Mouse (Mus musculus): ENCODE data around the gene Mif4gd. TPM values are rescaled to one million over a fixed set of nuclear protein-coding genes. Genes with fewer than 3 reads are reported as not detected.

The Mif4gd gene
- polyA plus RNA-seq, 1 experiment: 445 TPM

GRCm38 (mm10) chr11:115634109-115634508 lies 21.3 kb upstream of the Mif4gd start:
- Histone ChIP-seq H3K27me3 (ENCODE audit: control insufficient read depth, insufficient read depth, low read length) (no peaks in the 10 kb centered on the region), H3K4me3 (ENCODE audit: control insufficient read depth, low read depth, low read length) (no peak overlapping the region), H3K36me3 (ENCODE audit: control insufficient read depth, insufficient read depth, low read length) (no peaks in the 10 kb centered on the region), H3K4me1 (ENCODE audit: control insufficient read depth, insufficient read depth, low read length) (no peaks in the 10 kb centered on the region; the same call in none of the 2 replicates), H3K27ac (ENCODE audit: control insufficient read depth, insufficient read depth, low read depth, low read length) (no peak overlapping the region)
- TF ChIP-seq CTCF (IDR thresholded peaks at IDR 0.05; ENCODE audit: control insufficient read depth, insufficient read depth, insufficient replicate concordance, low read depth, low read length): no peak
- no peak for TF ChIP-seq POLR2A (IDR thresholded peaks at IDR 0.05; ENCODE audit: control insufficient read depth, low read depth, low read length)

DNA sequence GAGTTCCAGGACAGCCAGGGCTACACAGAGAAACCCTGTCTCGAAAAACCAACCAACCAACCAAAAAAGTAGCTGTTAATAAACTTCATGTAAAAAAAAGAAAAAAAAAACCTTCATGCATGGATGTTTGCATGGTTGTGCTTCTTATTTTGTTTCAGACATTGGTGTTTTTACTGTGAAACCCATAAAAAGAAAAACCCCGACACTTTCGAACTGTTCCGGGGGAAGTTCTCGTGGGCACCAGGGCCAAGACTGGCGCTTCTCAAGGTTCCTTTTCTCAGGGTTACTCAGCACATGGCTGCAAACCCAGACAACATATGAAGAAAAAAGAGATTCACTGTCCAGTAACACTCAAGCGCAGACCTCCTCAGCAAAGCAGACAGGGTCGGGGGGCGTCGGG lies 20.1 kb upstream of the Mif4gd start:
- no peaks in the 10 kb centered on the region for H3K27me3 ChIP-seq (ENCODE audit: control insufficient read depth, insufficient read depth, low read length)
- no peak overlapping the region for H3K27ac ChIP-seq (ENCODE audit: control insufficient read depth, insufficient read depth, low read depth, low read length)
- no peaks in the 10 kb centered on the region for H3K36me3 ChIP-seq (ENCODE audit: control insufficient read depth, insufficient read depth, low read length)
- no peak overlapping the region for H3K4me3 ChIP-seq (ENCODE audit: control insufficient read depth, low read depth, low read length)
- no peak for TF ChIP-seq CTCF (IDR thresholded peaks at IDR 0.05; ENCODE audit: control insufficient read depth, insufficient read depth, insufficient replicate concordance, low read depth, low read length)
- no peak for TF ChIP-seq POLR2A (IDR thresholded peaks at IDR 0.05; ENCODE audit: control insufficient read depth, low read depth, low read length)
- no peaks in the 10 kb centered on the region; the same call in none of the 2 replicates for H3K4me1 ChIP-seq (ENCODE audit: control insufficient read depth, insufficient read depth, low read length)

- H3K27ac ChIP-seq (ENCODE audit: control insufficient read depth, insufficient read depth, low read depth, low read length): no peak overlapping the region
- H3K36me3 ChIP-seq (ENCODE audit: control insufficient read depth, insufficient read depth, low read length): no peaks in the 10 kb centered on the region
- no peak overlapping the region for H3K4me3 ChIP-seq (ENCODE audit: control insufficient read depth, low read depth, low read length)
- no peak for TF ChIP-seq POLR2A (IDR thresholded peaks at IDR 0.05; ENCODE audit: control insufficient read depth, low read depth, low read length)
- peaks cover 2% of the 10 kb centered on the region for H3K4me1 ChIP-seq (ENCODE audit: control insufficient read depth, insufficient read depth, low read length)
- H3K27me3 ChIP-seq (ENCODE audit: control insufficient read depth, insufficient read depth, low read length): no peaks in the 10 kb centered on the region
Measured at GRCm38 (mm10) chr11:115632247-115632646, 19.5 kb upstream of the Mif4gd start.

- Histone ChIP-seq H3K27me3 (ENCODE audit: control insufficient read depth, insufficient read depth, low read length) (no peaks in the 10 kb centered on the region), H3K4me3 (ENCODE audit: control insufficient read depth, low read depth, low read length) (no peak overlapping the region), H3K4me1 (ENCODE audit: control insufficient read depth, insufficient read depth, low read length) (peaks cover 2% of the 10 kb centered on the region), H3K27ac (ENCODE audit: control insufficient read depth, insufficient read depth, low read depth, low read length) (no peak overlapping the region), H3K36me3 (ENCODE audit: control insufficient read depth, insufficient read depth, low read length) (no peaks in the 10 kb centered on the region)
- TF ChIP-seq POLR2A (IDR thresholded peaks at IDR 0.05; ENCODE audit: control insufficient read depth, low read depth, low read length) (no peak), CTCF (IDR thresholded peaks at IDR 0.05; ENCODE audit: control insufficient read depth, insufficient read depth, insufficient replicate concordance, low read depth, low read length) (peak; percentile 30; the same call in 1 of the 2 replicates)
Measured at GRCm38 (mm10) chr11:115631505-115631890, 18.7 kb upstream of the Mif4gd start.

GRCm38 (mm10) chr11:115630532-115631504 lies 18.0 kb upstream of the Mif4gd start:
- Histone ChIP-seq H3K4me1 (ENCODE audit: control insufficient read depth, insufficient read depth, low read length) (peaks cover 2% of the 10 kb centered on the region), H3K27ac (ENCODE audit: control insufficient read depth, insufficient read depth, low read depth, low read length) (no peak overlapping the region), H3K36me3 (ENCODE audit: control insufficient read depth, insufficient read depth, low read length) (no peaks in the 10 kb centered on the region), H3K4me3 (ENCODE audit: control insufficient read depth, low read depth, low read length) (no peak overlapping the region), H3K27me3 (ENCODE audit: control insufficient read depth, insufficient read depth, low read length) (no peaks in the 10 kb centered on the region)
- TF ChIP-seq POLR2A (IDR thresholded peaks at IDR 0.05; ENCODE audit: control insufficient read depth, low read depth, low read length) (no peak), CTCF (IDR thresholded peaks at IDR 0.05; ENCODE audit: control insufficient read depth, insufficient read depth, insufficient replicate concordance, low read depth, low read length) (no peak)

DNA sequence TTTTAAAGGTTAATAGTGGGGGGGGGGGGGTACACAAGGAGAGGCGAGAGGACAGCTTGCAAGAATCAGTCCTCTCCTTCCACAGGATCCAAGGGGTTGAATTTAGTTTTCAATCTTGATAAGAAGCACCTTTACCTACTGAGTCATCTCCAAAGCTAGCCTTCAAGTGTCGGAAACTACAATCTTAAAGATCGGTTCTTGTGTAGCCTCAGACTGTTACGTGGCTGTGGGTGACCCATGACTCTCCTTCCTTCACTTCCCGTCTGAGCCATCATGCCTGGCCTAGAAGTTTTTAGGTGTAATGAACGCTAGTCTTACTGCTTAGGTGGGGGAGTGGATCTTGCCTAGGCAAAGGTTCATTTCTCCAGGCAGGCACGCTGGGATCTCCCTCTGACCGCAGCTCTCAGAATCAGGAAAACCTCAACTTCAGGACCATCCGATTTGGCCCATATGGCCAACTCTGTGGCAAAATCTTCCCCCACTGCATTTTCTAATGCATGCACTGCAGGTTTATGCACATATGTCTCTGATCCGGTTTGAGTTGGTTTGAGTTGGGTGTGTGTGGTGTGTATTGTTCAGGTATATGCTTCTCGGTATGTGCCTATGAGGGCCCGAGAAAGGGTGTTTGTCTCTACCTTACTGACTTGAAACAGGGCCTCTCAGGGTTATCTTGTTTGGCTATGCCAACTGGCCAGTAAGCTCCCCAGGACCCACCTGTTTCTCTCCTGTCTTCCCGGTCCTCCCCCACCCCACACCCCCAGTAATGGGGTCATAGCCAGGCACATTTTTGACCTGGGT lies 17.2 kb upstream of the Mif4gd start:
- TF ChIP-seq CTCF (IDR thresholded peaks at IDR 0.05; ENCODE audit: control insufficient read depth, insufficient read depth, insufficient replicate concordance, low read depth, low read length) (no peak), POLR2A (IDR thresholded peaks at IDR 0.05; ENCODE audit: control insufficient read depth, low read depth, low read length) (no peak)
- no peak overlapping the region for H3K27ac ChIP-seq (ENCODE audit: control insufficient read depth, insufficient read depth, low read depth, low read length)

DNA sequence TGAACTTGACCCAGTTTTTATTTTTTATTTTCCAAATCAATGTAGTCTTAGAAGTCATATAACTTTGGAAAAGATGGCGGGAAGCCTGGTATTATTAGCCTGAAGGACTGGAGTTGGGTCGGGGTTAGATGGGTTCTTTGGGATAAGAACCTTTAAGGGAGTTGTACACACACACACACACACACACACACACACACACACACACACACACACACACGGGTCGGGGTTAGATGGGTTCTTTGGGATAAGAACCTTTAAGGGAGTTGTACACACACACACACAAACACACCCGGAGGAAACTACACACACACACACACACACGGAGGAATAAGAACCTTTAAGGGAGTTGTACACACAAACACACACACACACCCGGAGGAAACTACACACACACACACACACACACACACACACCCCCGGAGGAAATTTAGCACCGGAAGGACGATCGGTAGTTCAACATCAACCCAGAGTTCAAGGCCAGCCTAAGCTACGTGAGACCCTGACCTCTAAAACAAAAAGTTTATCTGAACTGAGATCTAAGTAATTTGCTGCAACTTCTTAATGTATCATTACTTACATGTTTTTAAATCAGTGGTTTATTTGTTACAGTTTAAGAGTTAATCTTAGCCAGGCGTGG lies 15.8 kb upstream of the Mif4gd start:
- peaks cover 2% of the 10 kb centered on the region; the same call in 1 of the 2 replicates for H3K4me1 ChIP-seq (ENCODE audit: control insufficient read depth, insufficient read depth, low read length)
- peak overlapping the region; percentile 90 for H3K4me3 ChIP-seq (ENCODE audit: control insufficient read depth, low read depth, low read length)
- no peak for TF ChIP-seq CTCF (IDR thresholded peaks at IDR 0.05; ENCODE audit: control insufficient read depth, insufficient read depth, insufficient replicate concordance, low read depth, low read length)
- H3K36me3 ChIP-seq (ENCODE audit: control insufficient read depth, insufficient read depth, low read length): no peaks in the 10 kb centered on the region
- no peak overlapping the region for H3K27ac ChIP-seq (ENCODE audit: control insufficient read depth, insufficient read depth, low read depth, low read length)
- no peaks in the 10 kb centered on the region for H3K27me3 ChIP-seq (ENCODE audit: control insufficient read depth, insufficient read depth, low read length)

More for the DNA sequence above, 17.2 kb upstream of the Mif4gd start:
- Histone ChIP-seq H3K27me3 (ENCODE audit: control insufficient read depth, insufficient read depth, low read length) (no peaks in the 10 kb centered on the region), H3K4me3 (ENCODE audit: control insufficient read depth, low read depth, low read length) (no peak overlapping the region), H3K36me3 (ENCODE audit: control insufficient read depth, insufficient read depth, low read length) (no peaks in the 10 kb centered on the region), H3K4me1 (ENCODE audit: control insufficient read depth, insufficient read depth, low read length) (peaks cover 2% of the 10 kb centered on the region)

Data from testis, adult 2 months (tissue).